Mouse (Mus musculus) thymus, adult 2 months (tissue): ENCODE data around the gene Rxylt1.

Source experiments
- CTCF ChIP-seq: fragments of 200-500 bp; IDR thresholded peaks from 2 replicates; pipeline ENCODE4 v1.5.1; 2012; ENCODE audit warnings: mild to moderate bottlenecking, control low read depth, low read length, moderate library complexity, borderline replicate concordance; ENCODE audit not compliant: control insufficient read depth, poor library complexity, insufficient read depth; ENCODE audit errors: extremely low read depth
- POLR2A ChIP-seq: fragments of 200-500 bp; IDR thresholded peaks from 2 replicates; pipeline ENCODE4 v1.6.1; 2012; ENCODE audit warnings: mild to moderate bottlenecking, low read length, control low read depth, moderate library complexity; ENCODE audit not compliant: control insufficient read depth, poor library complexity, insufficient read depth; ENCODE audit errors: extremely low read depth

DNA sequence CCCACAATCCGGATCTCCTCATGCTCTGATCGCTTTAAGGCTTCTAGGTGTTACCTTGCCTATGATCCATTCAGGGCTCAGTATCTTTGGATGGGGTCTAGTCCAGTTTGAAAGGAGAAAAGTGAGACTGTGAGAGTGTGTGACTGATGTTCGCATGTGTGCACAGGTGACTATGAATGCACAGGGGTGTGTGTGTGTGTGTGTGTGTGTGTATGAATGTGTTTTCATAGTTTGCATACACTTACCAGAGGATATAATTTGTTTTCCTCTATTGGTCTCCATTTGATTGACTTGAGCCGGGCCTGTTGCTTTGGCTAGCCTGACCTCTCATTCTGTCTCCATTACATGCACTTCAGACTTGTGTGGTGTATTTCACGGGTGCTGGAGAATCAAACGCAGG is 41.3 kb downstream of the Rxylt1 start:
- TF ChIP-seq CTCF (no peak), POLR2A (no peak)
